Mouse (Mus musculus) hindlimb bud, embryonic 11.5 days (tissue): ENCODE data around the gene Capn15.

Source experiments
- DNase-seq: peaks from one replicate; pipeline ENCODE4 v3.0.0-alpha.2; 2012; ENCODE audit warnings: low read depth, low spot score; ENCODE audit errors: extremely low spot score

Gene Capn15

DNA sequence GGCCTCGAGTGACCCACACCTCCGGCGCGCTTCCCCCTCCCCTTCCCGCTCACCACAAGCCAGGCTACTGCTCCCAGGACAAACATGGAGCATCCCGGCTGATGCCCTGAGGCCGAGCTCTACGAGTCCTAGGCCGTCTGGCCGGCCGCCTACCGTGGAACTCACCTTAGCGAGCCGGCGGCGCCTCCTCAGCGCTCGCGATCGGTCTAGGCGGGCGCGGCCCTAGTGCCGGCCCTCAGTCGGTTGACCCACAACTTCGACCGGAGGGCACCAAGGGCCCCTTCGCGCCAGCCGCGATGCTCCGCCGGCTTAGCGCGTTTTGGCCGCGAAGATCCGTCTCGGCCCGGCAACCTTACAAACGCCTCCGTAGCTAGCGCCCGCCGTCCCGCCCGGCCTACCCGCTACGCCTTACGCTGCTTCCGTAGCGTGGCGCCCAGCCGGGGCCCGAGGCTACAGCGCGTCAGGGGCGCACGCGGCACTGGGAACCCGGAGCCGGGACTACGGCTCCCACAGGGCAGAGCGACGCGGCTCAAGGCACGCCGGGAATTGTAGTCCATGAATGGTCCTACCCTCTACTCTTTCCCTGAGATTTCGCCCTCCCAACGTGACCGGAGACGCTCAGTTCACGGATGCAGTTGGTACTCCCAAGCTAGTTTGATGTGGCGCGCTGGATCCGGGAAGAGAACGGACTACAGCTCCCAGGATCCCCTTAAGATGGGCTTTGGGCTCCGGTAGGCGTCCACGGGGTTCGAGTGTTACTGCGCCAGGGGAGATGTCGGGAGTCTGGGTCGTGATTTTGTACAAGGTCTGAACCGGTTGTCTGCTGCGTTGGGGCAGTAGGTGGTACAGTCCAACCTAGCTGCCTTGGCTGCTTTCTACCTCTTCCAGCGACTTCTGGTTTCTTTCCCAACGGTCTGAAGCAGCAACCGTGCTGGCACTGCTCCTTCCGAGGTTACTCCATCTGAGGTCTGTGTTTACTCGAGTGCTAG lies at the start of gene Capn15:
Gene Capn15 (minus strand): TSS at position 491 of the 989 bp plus-strand sequence.
- DNase-seq: peak; percentile 94

GRCm38 (mm10) chr17:26032037-26032436 lies 46.4 kb upstream of the Capn15 start:
- DNase-seq: no peak

GRCm38 (mm10) chr17:26031583-26031982 lies 46.0 kb upstream of the Capn15 start:
- no peak for DNase-seq

DNA sequence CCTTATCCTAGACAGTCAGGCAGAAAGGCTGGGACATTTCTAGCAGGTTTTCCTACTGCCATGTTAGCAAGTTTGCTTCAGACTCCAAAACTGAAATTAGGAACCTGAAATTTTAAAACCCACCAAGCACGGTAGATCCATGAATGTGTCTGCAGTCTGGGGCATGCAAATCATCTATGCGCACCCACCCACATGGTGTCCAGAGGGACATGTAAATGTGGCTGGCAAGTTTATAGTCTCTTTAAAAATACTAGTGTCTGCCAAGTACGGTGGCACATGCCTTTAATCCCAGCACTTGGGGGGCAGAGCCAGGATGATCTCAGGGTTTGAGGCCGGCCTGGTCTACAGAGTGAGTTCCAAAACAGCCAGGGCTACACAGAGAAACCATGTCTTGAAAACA lies 42.7 kb upstream of the Capn15 start:
- no peak for DNase-seq

DNA sequence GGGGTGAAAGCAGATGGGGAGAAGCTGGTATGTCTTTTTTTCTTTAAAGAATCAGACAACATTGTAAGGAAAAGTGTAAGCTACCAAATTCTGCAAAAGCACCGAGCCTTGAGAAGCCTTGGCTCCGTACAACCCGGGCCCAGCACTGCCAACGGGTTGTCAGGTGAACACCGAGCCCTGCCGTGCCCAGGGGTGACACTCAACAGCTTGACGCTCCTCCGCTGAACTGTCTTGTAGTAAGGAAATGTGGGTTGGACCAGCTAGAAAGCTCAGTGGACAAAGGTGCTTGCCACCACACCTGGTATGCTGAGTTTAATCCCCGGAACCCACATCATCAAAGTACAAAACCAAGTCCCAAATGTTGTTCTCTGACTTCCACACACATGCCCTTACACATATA lies 39.1 kb upstream of the Capn15 start:
- no peak for DNase-seq

- no peak for DNase-seq
These were observed 38.4 kb upstream of the Capn15 start for GRCm38 (mm10) chr17:26023966-26024365.

DNA sequence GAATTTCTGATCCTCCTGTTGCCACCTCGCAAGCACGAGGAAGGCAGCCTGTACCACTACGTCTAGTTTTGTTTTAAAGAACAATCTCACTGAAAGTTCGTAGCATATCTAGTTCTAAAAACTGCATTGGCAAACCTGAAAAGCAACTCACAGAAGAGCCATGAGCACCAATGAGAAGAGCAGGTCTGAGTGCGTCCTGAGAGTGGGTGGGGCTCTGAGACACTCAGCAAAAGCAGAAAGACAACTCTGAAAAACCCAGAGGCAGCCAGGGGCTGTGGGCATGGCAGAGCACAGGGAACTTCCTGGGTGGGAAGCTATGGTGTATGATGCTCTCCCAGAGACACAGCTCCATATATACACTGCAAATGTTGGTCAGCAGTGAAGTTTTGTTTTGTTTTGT lies 37.6 kb upstream of the Capn15 start:
- no peak for DNase-seq

GRCm38 (mm10) chr17:26021728-26022341 lies 36.2 kb upstream of the Capn15 start:
- DNase-seq: no peak

GRCm38 (mm10) chr17:26020848-26021347 lies 35.3 kb upstream of the Capn15 start:
- no peak for DNase-seq

DNA sequence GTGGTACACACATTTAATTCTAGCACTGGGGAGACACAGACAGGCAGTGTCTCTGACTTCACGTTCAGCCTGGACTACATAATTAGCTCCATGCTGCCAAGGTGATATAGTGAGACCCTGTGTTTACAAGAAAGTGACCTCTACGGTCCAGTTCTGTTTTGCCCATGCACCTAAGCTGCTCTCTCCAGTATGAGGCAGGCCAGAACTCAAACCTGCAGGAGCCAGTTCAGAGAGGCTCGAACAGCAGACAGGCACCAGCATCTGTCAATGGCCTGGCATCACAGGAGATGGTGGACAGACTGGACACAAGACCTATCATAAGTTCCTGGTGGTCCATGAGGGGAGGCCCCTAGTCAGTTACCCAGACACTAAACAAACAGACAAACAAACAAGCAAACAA lies 32.8 kb upstream of the Capn15 start:
- DNase-seq: no peak

DNA sequence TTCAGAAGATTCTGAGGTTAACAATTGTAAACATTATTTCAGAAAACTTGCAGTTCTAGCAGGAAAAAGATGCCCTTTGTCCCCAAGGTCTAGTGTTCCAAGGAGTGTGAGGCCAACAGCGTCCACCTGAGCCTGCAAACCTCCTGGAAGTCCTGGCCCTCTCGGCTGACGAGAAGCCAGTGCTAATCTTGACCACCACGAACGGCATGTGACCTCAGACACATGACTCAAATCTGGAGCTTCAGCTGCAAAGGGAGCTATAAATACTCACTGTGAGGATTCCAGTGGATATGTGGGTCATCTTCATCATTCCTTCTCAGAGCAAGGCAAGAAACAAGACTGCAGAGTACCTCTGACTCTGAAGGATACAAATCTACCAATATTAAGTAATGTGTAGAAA lies 32.4 kb upstream of the Capn15 start:
- DNase-seq: no peak

- no peak for DNase-seq
These were observed 31.4 kb upstream of the Capn15 start for GRCm38 (mm10) chr17:26017021-26017420.

GRCm38 (mm10) chr17:26013711-26014110 lies 28.1 kb upstream of the Capn15 start:
- DNase-seq: no peak

GRCm38 (mm10) chr17:26011841-26012460 lies 26.4 kb upstream of the Capn15 start:
- DNase-seq: peak; percentile 39

DNA sequence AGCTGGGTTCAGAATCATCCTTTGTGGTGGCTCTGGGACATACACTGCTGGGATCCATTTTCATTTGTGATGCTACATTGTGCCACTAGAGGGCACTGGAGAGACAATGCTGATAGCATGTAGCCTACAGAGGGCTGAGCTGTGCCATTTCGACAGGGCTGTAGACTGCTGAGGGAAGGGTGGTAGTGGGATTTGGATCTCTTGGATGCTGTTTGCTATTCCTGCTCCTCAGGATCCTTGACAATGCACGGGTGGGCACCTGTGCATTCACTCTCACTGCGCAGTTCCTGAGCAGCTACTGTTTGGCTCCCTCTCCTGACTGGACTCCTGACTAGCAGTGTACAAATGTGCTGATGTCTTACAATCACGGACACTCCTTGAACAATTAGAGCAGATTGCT lies 23.9 kb upstream of the Capn15 start:
- peak; percentile 77 for DNase-seq

DNA sequence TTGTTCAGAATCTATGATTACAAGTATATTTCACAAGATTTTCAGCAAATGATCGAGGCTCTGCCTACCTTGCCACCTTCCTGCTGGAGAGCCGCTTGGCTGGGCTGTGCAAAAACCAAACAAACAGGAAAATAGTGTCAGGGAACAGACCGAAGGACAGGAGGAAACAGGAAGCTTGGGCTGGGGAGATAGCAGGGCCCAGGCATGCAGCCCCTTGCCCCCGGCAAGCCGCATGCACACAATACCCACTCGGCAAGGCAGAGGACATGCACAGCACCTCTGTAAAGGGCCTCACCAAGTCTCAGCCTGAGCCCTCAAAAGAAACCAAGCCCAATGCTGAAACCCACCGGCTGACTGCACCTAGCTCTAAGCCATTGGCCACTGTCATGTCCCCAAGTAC lies 23.2 kb upstream of the Capn15 start:
- DNase-seq: no peak

- DNase-seq: no peak
These were observed 22.7 kb upstream of the Capn15 start for GRCm38 (mm10) chr17:26008331-26008730.

- DNase-seq: no peak
These were observed 22.1 kb upstream of the Capn15 start for GRCm38 (mm10) chr17:26007646-26008045.

DNA sequence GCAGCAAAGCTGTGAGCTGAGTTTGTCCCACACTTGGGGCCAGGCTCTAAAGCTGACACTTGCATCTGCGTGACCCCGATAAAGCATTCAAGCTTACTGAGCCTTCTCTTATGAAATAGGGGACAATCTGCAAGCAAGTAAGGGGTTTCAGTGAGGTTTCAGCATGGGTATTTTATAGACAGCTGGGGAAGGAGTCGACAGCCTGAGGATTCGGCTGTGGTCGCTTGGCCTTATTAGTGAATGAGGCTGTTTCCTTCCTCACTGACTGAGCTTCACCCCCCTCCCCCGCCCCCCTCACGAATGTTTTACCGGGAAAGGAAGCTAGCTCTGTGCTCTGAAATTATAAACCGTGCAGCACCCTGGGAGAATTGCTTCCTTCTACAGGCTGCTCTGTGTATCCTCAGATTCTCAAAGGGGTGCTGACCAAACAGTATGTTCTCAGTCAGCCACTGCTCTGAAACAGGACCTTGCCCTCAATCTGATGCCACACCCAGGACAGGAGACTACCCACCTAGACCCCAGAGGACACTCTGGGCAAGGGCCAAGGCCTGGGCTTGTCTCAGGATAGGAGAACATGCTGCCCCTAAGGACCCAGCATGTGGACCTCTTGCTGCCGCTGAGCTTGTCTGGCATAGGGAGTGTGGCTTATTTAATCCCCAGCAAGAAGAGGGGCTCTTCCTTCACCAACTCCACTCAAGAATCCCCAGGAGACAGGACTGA lies 20.3 kb upstream of the Capn15 start:
- no peak for DNase-seq

DNA sequence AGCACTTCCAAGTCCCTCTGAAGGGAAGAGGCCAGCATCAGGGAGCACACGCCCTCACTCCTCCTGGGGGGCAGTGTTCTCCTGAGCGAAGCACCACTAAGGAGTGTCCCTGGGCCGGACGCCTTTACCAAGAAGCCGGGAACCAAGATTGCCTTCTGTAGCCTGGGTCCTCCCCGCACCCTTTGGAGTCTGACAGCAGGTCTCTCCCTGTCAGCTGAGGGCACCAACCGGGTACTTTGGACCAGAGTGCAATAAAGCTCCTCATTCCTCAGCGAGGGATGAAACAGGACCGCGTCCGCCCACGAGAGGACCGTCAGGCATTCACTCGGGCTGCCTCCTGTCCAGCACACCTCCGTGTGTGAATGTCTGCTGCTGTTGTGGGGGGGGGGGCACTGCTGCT lies 19.1 kb upstream of the Capn15 start:
- no peak for DNase-seq

GRCm38 (mm10) chr17:26003864-26004263 lies 18.3 kb upstream of the Capn15 start:
- no peak for DNase-seq
